Comparison of ENCODE assay signal across 15 mouse cellular contexts in genomic region chr4:83107161-83107560, GRCm38 (mm10). TPM values are rescaled to one million over a fixed set of nuclear protein-coding genes. Genes with fewer than 3 reads are reported as not detected.
"Had no signal": no experiment of that assay in that cellular context is flagged by ENCODE, and none has a peak within 500 bp of the region (broad histone marks: within the 10 kb centered on the region; RNA-seq: fewer than 3 reads in every experiment).

No protein-coding gene starts in this region.

- H3K4me3 ChIP-seq: limb, embryonic 15.5 days; liver, embryonic 12.5 days; midbrain, embryonic 10.5 days; myocyte; neural tube, embryonic 15.5 days had no signal

- DNase-seq: kidney, adult 8-10 months; kidney, postnatal 25 days; lung, postnatal 4 days; midbrain, embryonic 14.5 days; right cerebral cortex, adult 18-20 months; right cerebral cortex, postnatal 25 days; thymus, adult 2 months; thymus, postnatal 25 days had no signal

- H3K27me3 ChIP-seq: limb, embryonic 15.5 days; liver, embryonic 12.5 days; neural tube, embryonic 15.5 days had no signal

- H3K27ac ChIP-seq: limb, embryonic 15.5 days; liver, embryonic 12.5 days; midbrain, embryonic 10.5 days; neural tube, embryonic 15.5 days had no signal

- H3K36me3 ChIP-seq: limb, embryonic 15.5 days; liver, embryonic 12.5 days; midbrain, embryonic 10.5 days; neural tube, embryonic 15.5 days had no signal

- H3K4me1 ChIP-seq: liver, embryonic 12.5 days; midbrain, embryonic 10.5 days; neural tube, embryonic 15.5 days had no signal

- H3K9ac ChIP-seq: limb, embryonic 15.5 days; liver, embryonic 12.5 days; neural tube, embryonic 15.5 days had no signal

- H3K9me3 ChIP-seq: limb, embryonic 15.5 days; liver, embryonic 12.5 days; midbrain, embryonic 10.5 days; neural tube, embryonic 15.5 days had no signal

- H3K4me2 ChIP-seq: limb, embryonic 15.5 days; liver, embryonic 12.5 days; neural tube, embryonic 15.5 days had no signal

- ATAC-seq: intestine, postnatal 0 days; liver, embryonic 12.5 days had no signal

RNA-seq across cellular contexts. Expression of gene Frem1, which starts 55.0 kb away (rescaled TPM):
- total RNA-seq: megakaryocyte, adult 5-6 weeks had no signal
